Mouse (Mus musculus) lung, postnatal 0 days (tissue): ENCODE measurements at regions not wholly inside any gene's neighbourhood (a gene's known extent, or its start where the extent isn't known, plus 50 kb on each side); places are given as distances from the start of the nearest gene placed in this dataset.

Source experiments
- ATAC-seq: fragments of 200-750 bp; cut with Nextera tagmentation; 2 replicates; pipeline ENCODE4 v1.8.0; 2017; ENCODE audit warnings: moderate library complexity
- DNase-seq: peaks from one replicate; pipeline ENCODE4 v3.0.0-alpha.2; 2016; ENCODE audit warnings: low spot score
- H3K27ac ChIP-seq: fragments of 300-500 bp; sonication (generic); 2 replicates; pipeline ENCODE4 v1.5.1; 2014; ENCODE audit warnings: antibody characterized with exemption, mild to moderate bottlenecking, low read length, mixed read lengths
- H3K27me3 ChIP-seq: fragments of 300-500 bp; sonication (generic); replicated peaks from 2 replicates; pipeline ENCODE4 v1.6.1; 2014; ENCODE audit warnings: low read length, mixed read lengths; ENCODE audit not compliant: insufficient read depth
- H3K36me3 ChIP-seq: fragments of 300-500 bp; sonication (generic); 2 replicates; pipeline ENCODE4 v1.6.1; 2014; ENCODE audit warnings: low read length, mixed read lengths; ENCODE audit not compliant: insufficient read depth
- H3K4me1 ChIP-seq: fragments of 300-500 bp; sonication (generic); 2 replicates; pipeline ENCODE4 v1.6.1; 2014; ENCODE audit warnings: antibody characterized with exemption, low read depth, low read length, mixed read lengths; ENCODE audit not compliant: insufficient read depth
- H3K4me2 ChIP-seq: fragments of 300-500 bp; sonication (generic); replicated peaks from 2 replicates; pipeline ENCODE4 v1.6.1; 2014; ENCODE audit warnings: low read depth, mild to moderate bottlenecking, low read length, moderate library complexity, mixed read lengths
- H3K4me3 ChIP-seq: fragments of 300-500 bp; sonication (generic); 2 replicates; pipeline ENCODE4 v1.5.1; 2014; ENCODE audit warnings: low read depth, low read length
- H3K9ac ChIP-seq: fragments of 300-500 bp; sonication (generic); replicated peaks from 2 replicates; pipeline ENCODE4 v1.6.1; 2014; ENCODE audit warnings: low read depth, mild to moderate bottlenecking
- H3K9me3 ChIP-seq: fragments of 300-500 bp; sonication (generic); 2 replicates; pipeline ENCODE4 v1.6.1; 2016; ENCODE audit warnings: low read length, mixed read lengths
- CTCF ChIP-seq: IDR thresholded peaks from 2 replicates; pipeline ENCODE4 v1.5.1; 2016; ENCODE audit warnings: antibody characterized with exemption, mild to moderate bottlenecking
- EP300 ChIP-seq: IDR thresholded peaks from 2 replicates; pipeline ENCODE4 v1.6.1; 2016; ENCODE audit warnings: antibody characterized with exemption, mild to moderate bottlenecking, control low read depth
- WGBS: fragments of 180-500 bp; shearing (Covaris S2); extraction: QIAGEN DNeasy Blood & Tissue Kit; methylation state at CpG from one replicate; pipeline ENCODE4 v1.1.7; 2014; 5-methylcytosine and 5-hydroxymethylcytosine counted together

GRCm38 (mm10) chr13:44026321-44027255, 242.0 kb downstream of the Cd83 start:
- no peak for TF ChIP-seq CTCF
- no peak for TF ChIP-seq EP300
- no peaks in the 10 kb centered on the region for H3K36me3 ChIP-seq
- DNase-seq, result peak; percentile 47
- 0 out of 2 replicates have a peak, but pooled peaks cover 6% of the 10 kb centered on the region for H3K4me1 ChIP-seq
- H3K27ac ChIP-seq, result no peak overlapping the region
- no peak overlapping the region for H3K9ac ChIP-seq
- H3K4me3 ChIP-seq, result peak overlapping the region; percentile 17; the same call in 1 of the 2 replicates
- H3K9me3 ChIP-seq, result no peaks in the 10 kb centered on the region
- H3K4me2 ChIP-seq, result peak overlapping the region; percentile 45
- ATAC-seq, result peak; percentile 57
- 42% methylated on average over 26 of the region's 26 CpGs for WGBS
- no peaks in the 10 kb centered on the region for H3K27me3 ChIP-seq

DNA sequence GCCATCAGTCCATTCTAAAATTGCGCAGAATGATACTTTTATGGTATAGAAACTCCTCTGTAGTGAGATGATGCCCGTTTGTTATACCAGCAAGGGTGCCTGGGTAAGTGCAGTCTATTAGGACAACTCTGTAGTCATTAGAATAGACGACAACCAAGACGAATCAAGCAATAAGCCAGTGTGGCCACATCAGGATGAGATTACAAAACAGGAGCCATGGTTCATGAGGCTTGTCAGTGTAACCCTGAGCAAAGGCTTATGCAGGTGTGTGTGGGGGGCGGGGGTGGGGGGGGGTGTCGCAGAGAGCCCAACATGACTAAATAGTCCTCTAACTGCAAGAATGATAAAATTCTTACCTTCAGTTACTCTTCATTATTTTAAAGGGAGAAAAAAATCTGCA, 243.5 kb downstream of the Cd83 start:
- ATAC-seq (no peak), DNase-seq (no peak)
- H3K36me3 ChIP-seq, result no peaks in the 10 kb centered on the region
- no peak overlapping the region for H3K4me3 ChIP-seq
- H3K9me3 ChIP-seq, result no peaks in the 10 kb centered on the region
- no peak overlapping the region for H3K27ac ChIP-seq
- TF ChIP-seq EP300 (no peak), CTCF (no peak)
- no peaks in the 10 kb centered on the region for H3K27me3 ChIP-seq
- WGBS, result 94% methylated on average over 6 of the region's 6 CpGs
- H3K4me1 ChIP-seq, result 0 out of 2 replicates have a peak, but pooled peaks cover 6% of the 10 kb centered on the region
- H3K9ac ChIP-seq, result no peak overlapping the region
- H3K4me2 ChIP-seq, result no peak overlapping the region

DNA sequence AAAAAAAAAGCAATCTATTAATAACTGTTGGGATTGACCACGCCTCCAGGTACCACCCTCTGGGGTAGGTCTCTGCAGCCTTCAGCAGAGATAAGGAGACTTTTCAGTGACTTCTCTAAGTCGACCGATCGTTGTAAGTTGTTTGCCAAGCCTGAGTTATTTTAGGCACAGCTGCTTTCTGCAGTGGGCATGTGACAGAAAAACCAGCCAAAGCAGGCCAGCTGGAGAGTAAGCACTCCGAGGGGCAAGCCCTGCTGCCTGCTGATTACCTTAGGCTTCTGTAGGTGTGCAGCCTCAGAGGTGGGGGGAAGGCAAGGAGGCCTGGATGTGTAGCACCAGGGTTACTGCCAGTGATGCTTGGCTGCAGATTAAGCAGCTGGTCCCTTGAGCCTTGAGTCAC, 246.0 kb downstream of the Cd83 start:
- Histone ChIP-seq H3K4me2 (no peak overlapping the region), H3K4me1 (0 out of 2 replicates have a peak, but pooled peaks cover 6% of the 10 kb centered on the region), H3K27me3 (no peaks in the 10 kb centered on the region), H3K27ac (no peak overlapping the region), H3K4me3 (no peak overlapping the region), H3K36me3 (no peaks in the 10 kb centered on the region), H3K9me3 (no peaks in the 10 kb centered on the region), H3K9ac (no peak overlapping the region)
- TF ChIP-seq EP300 (no peak), CTCF (no peak)
- 38% methylated on average over 5 of the region's 5 CpGs for WGBS
- no peak for ATAC-seq
- peak; percentile 10 for DNase-seq

- Histone ChIP-seq H3K27ac (no peak overlapping the region), H3K9me3 (no peaks in the 10 kb centered on the region), H3K4me3 (no peak overlapping the region), H3K4me2 (no peak overlapping the region), H3K27me3 (no peaks in the 10 kb centered on the region), H3K9ac (no peak overlapping the region), H3K36me3 (no peaks in the 10 kb centered on the region), H3K4me1 (no peaks in the 10 kb centered on the region)
- TF ChIP-seq CTCF, result no peak
- TF ChIP-seq EP300, result no peak
- DNase-seq, result no peak
- 79% methylated on average over 8 of the region's 8 CpGs for WGBS
- ATAC-seq, result no peak
These were observed 253.3 kb downstream of the Cd83 start for GRCm38 (mm10) chr13:44037774-44038294.

DNA sequence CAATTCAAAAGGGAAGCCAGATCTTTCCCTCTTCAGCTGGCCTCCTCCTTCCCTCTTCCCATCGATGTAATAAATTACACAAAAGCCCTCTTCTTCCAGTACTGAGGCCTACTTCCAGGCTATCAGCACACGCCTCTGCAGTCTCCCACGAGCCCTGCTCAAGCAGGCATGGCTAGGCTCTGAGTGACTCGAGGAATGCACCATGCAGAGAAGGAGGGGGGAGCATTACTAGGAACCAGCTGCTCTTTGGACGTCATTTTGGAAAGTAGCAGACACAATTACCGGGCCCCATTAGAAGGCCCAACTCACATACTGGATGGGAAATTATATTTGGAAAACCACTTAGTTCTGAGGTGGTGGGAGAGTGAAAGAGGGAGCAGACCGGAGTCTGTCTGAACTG, 253.7 kb downstream of the Cd83 start:
- 31% methylated on average over 7 of the region's 7 CpGs for WGBS
- no peak overlapping the region for H3K4me2 ChIP-seq
- H3K9me3 ChIP-seq, result no peaks in the 10 kb centered on the region
- H3K4me3 ChIP-seq, result no peak overlapping the region
- ATAC-seq (no peak; the same call in 1 of the 2 replicates), DNase-seq (peak; percentile 40)
- no peak for TF ChIP-seq CTCF
- no peak for TF ChIP-seq EP300
- no peak overlapping the region for H3K27ac ChIP-seq
- H3K27me3 ChIP-seq, result no peaks in the 10 kb centered on the region
- H3K4me1 ChIP-seq, result 0 out of 2 replicates have a peak, but pooled peaks cover 3% of the 10 kb centered on the region
- H3K36me3 ChIP-seq, result no peaks in the 10 kb centered on the region
- H3K9ac ChIP-seq, result no peak overlapping the region

DNA sequence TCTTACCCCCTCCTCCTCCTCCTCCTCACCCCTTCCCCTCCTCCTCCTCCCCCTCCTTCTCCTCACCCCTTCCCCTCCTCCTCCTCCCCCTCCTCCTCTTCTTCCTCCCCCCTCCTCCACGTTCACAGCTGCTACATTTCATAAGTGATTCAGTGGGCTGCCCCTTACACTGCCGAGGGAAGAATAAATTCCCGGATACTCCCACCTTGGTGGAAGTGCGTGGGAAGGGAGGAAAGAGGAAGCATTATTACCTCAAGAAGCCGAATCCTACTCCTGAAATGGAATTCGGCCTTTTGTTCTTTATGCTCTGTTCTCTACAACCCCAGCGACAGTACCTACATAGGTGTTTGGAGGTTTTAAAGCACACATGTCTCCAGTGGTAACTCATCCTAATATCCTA, 256.1 kb downstream of the Cd83 start:
- Histone ChIP-seq H3K4me2 (no peak overlapping the region), H3K9me3 (no peaks in the 10 kb centered on the region), H3K4me1 (0 out of 2 replicates have a peak, but pooled peaks cover 3% of the 10 kb centered on the region), H3K9ac (no peak overlapping the region), H3K36me3 (no peaks in the 10 kb centered on the region), H3K27ac (no peak overlapping the region), H3K27me3 (no peaks in the 10 kb centered on the region), H3K4me3 (no peak overlapping the region)
- ATAC-seq, result no peak
- DNase-seq, result no peak
- TF ChIP-seq CTCF (no peak), EP300 (no peak)
- WGBS, result 51% methylated on average over 7 of the region's 7 CpGs
